Mouse (Mus musculus) intestine, embryonic 16.5 days (tissue): ENCODE results near the gene Acadvl. TPM values are rescaled to one million over a fixed set of nuclear protein-coding genes. Genes with fewer than 3 reads are reported as not detected.

Source experiments
- ATAC-seq: fragments of 200-750 bp; cut with Nextera tagmentation; 2 replicates; pipeline ENCODE4 v1.8.0; 2017; ENCODE audit warnings: moderate TSS enrichment, moderate library complexity
- H3K27ac ChIP-seq: fragments of 300-500 bp; sonication (generic); 2 replicates; pipeline ENCODE4 v1.5.1; 2014; ENCODE audit warnings: mild to moderate bottlenecking, low read length
- H3K27me3 ChIP-seq: fragments of 300-500 bp; sonication (generic); replicated peaks from 2 replicates; pipeline ENCODE4 v1.6.1; 2014; ENCODE audit warnings: low read length, control low read depth, mixed read lengths; ENCODE audit not compliant: control insufficient read depth, insufficient read depth
- H3K36me3 ChIP-seq: fragments of 300-500 bp; sonication (generic); 2 replicates; pipeline ENCODE4 v1.6.1; 2014; ENCODE audit warnings: low read length, control low read depth; ENCODE audit not compliant: control insufficient read depth, insufficient read depth
- H3K4me1 ChIP-seq: fragments of 300-500 bp; sonication (generic); 2 replicates; pipeline ENCODE4 v1.6.1; 2014; ENCODE audit warnings: low read length, control low read depth, mixed read lengths; ENCODE audit not compliant: control insufficient read depth, insufficient read depth
- H3K4me2 ChIP-seq: fragments of 300-500 bp; sonication (generic); 2 replicates; pipeline ENCODE4 v1.6.1; 2014; ENCODE audit warnings: low read depth, low read length, control low read depth
- H3K4me3 ChIP-seq: fragments of 300-500 bp; sonication (generic); 2 replicates; pipeline ENCODE4 v1.5.1; 2014; ENCODE audit warnings: mild to moderate bottlenecking, low read length
- H3K9ac ChIP-seq: fragments of 300-500 bp; sonication (generic); 2 replicates; pipeline ENCODE4 v1.6.1; 2014; ENCODE audit warnings: low read depth, low read length
- H3K9me3 ChIP-seq: fragments of 300-500 bp; sonication (generic); 2 replicates; pipeline ENCODE4 v1.6.1; 2016; ENCODE audit warnings: low read length, control low read depth; ENCODE audit not compliant: control insufficient read depth
- WGBS: fragments of 180-500 bp; shearing (Covaris S2); extraction: QIAGEN DNeasy Blood & Tissue Kit; methylation state at CpG from one replicate; pipeline ENCODE4 v1.1.7; 2014; 5-methylcytosine and 5-hydroxymethylcytosine counted together
- polyA plus RNA-seq: library from polyadenylated mRNA; unstranded; fragments of >200 nt; fragmentation: Nextera tagmentation; extraction: Ambion mirVana; gene quantifications from 2 replicates; pipeline ENCODE4 v1.2.1, GENCODE M21; 2015

Gene Acadvl
- polyA plus RNA-seq, 1 experiment from 2014 or later = 172 TPM

DNA sequence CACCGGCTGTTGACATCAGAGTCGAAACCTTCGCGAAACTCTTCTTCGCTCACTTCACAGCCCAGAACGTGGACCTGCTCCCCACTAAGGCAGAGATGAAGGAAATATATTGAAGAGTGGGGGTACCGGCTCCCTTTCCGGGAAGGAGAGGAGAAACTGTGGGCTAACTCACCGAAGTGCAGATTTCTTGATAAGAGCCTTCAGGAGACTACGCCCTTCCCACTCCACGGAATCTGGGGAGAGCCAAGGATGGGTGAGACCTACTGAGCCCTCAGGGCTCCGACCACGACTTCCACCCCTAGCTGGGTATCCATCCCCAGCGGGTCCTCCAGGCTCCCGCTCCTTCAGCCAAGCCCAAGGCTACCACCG is 35.4 kb downstream of the Acadvl start:
- peak overlapping the region; percentile 81 for H3K9ac ChIP-seq
- no peak for ATAC-seq
- peaks cover 9% of the 10 kb centered on the region for H3K36me3 ChIP-seq
- H3K27me3 ChIP-seq = no peaks in the 10 kb centered on the region
- H3K4me2 ChIP-seq = peak overlapping the region; percentile 84
- peak overlapping the region; percentile 100 for H3K4me3 ChIP-seq
- H3K4me1 ChIP-seq = peaks cover 24% of the 10 kb centered on the region
- H3K9me3 ChIP-seq = no peaks in the 10 kb centered on the region
- peak overlapping the region; percentile 100 for H3K27ac ChIP-seq
- WGBS = 1% methylated on average over 16 of the region's 16 CpGs

DNA sequence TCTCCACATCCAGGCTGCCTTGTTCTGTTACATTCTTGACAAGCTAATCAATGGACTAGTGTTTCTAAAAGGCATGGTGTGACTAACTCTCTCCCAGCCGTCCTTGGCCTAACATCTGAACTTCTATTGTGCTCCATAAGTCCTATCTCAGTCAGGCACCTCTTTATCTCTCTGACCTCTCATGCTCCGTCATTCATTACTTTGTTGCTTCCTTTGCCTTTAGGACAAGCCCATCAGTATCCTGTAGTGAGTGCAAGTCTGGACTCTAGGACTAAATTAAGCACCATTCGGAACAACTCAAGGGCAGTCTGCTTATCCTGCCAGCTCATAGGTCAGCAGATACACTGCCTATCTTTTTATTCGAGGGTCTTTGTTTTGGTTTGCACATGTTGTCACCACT is 38.9 kb downstream of the Acadvl start:
- H3K4me3 ChIP-seq = no peak overlapping the region
- no peak overlapping the region for H3K4me2 ChIP-seq
- H3K36me3 ChIP-seq = peaks cover 7% of the 10 kb centered on the region; the same call in 1 of the 2 replicates
- H3K9me3 ChIP-seq = no peaks in the 10 kb centered on the region
- no peak overlapping the region for H3K27ac ChIP-seq
- no peak for ATAC-seq
- H3K9ac ChIP-seq = no peak overlapping the region
- no peaks in the 10 kb centered on the region for H3K27me3 ChIP-seq
- peaks cover 7% of the 10 kb centered on the region for H3K4me1 ChIP-seq
- WGBS = 73% methylated on average over 4 of the region's 4 CpGs

DNA sequence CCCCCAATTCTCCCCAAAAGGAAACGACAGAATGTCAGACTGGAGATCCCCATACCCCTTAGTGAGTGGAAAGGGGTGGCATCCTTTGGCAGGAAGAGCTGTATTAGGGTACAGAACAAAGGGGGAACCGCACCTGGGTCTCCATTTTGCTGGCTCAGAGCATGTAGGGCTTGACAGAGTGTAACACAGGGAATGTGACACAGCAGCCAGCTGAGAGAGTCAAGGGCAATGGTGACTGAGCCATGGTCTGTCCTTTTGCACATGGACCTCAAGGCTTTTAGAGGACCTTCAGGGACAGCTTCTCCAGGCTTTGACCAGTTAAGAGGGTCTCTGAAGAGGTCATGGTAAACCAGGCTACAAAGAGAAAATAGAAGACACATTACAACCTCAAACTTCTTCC is 40.3 kb downstream of the Acadvl start:
- Histone ChIP-seq H3K4me3 (no peak overlapping the region), H3K27ac (no peak overlapping the region), H3K9me3 (no peaks in the 10 kb centered on the region), H3K36me3 (peaks cover 7% of the 10 kb centered on the region; the same call in 1 of the 2 replicates), H3K27me3 (no peaks in the 10 kb centered on the region), H3K4me2 (no peak overlapping the region), H3K4me1 (peaks cover 11% of the 10 kb centered on the region), H3K9ac (no peak overlapping the region)
- whole genome bisulfite sequencing = 93% methylated on average over 2 of the region's 2 CpGs
- ATAC-seq = no peak

DNA sequence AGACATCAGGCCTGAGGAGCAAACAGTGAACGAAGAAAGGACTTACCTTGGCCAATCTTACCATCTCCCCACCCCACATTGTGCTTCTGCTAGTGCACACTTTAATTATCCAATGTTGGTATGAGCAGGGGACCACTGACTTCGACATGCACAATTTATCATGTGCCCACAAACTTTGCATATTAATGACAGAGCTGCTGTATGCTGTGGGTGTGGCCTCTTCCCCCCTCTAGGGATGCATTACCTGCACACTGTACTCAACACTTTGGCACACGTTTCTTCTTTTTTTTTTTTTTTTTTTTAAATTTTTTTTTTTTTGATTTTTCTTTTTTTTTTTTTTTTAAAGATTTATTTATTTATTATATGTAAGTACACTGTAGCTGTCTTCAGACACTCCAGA is 44.4 kb downstream of the Acadvl start:
- 55% methylated on average over 3 of the region's 3 CpGs for whole genome bisulfite sequencing
- peaks cover 5% of the 10 kb centered on the region; the same call in 1 of the 2 replicates for H3K36me3 ChIP-seq
- peaks cover 9% of the 10 kb centered on the region for H3K4me1 ChIP-seq
- H3K9me3 ChIP-seq = no peaks in the 10 kb centered on the region
- H3K27ac ChIP-seq = peak overlapping the region; percentile 97
- H3K4me2 ChIP-seq = no peak overlapping the region
- no peak overlapping the region; the same call in 1 of the 2 replicates for H3K9ac ChIP-seq
- no peak overlapping the region for H3K4me3 ChIP-seq
- ATAC-seq = no peak
- 0 out of 2 replicates have a peak, but pooled peaks cover 3% of the 10 kb centered on the region for H3K27me3 ChIP-seq

DNA sequence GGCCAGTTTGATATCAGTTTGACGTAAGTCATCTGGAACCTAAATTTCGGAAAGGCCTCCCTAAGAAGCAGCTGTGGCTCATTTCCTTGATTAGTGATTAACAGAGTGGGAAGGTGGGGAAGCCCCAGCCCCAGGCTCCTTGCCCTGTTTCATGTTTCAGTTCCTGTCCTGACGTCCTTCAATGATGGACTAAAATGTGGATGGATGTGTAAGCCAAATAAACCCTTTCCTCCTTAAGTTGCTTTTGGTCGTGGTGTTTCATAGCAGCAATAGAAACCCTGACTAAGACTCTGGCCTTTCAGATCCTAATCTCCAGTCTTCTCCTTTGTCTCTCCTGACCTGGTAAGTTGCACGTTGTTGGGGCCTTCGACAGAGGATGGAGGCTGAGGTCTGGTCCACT is 45.0 kb downstream of the Acadvl start:
- Histone ChIP-seq H3K9me3 (no peaks in the 10 kb centered on the region), H3K4me2 (no peak overlapping the region), H3K27ac (peak overlapping the region; percentile 97), H3K9ac (no peak overlapping the region; the same call in 1 of the 2 replicates), H3K36me3 (peaks cover 5% of the 10 kb centered on the region; the same call in 1 of the 2 replicates), H3K27me3 (peaks cover 6% of the 10 kb centered on the region), H3K4me1 (peaks cover 12% of the 10 kb centered on the region), H3K4me3 (no peak overlapping the region)
- WGBS = 61% methylated on average over 6 of the region's 6 CpGs
- ATAC-seq = no peak

DNA sequence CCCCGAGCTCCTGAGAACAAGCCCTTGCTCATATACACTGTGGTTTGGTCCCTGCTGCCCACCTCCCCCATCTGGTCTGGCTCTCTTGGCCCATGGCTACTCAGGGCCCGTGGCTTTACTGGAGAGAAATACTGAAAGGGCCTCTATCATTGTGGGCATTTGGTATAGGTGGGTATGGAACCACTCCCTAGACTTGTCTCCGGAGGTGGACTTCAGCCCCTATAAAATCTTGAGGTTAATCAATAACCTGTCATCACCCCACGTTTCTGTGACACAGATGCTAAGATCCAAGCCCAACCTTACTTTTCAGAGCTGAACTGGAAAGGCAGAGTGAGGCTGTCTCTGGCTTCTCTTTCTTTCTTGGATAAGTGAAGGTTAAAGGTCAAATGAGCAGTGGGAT is 46.4 kb downstream of the Acadvl start:
- peaks cover 12% of the 10 kb centered on the region for H3K4me1 ChIP-seq
- H3K27me3 ChIP-seq = peaks cover 15% of the 10 kb centered on the region
- H3K36me3 ChIP-seq = 0 out of 2 replicates have a peak, but pooled peaks cover 2% of the 10 kb centered on the region
- peak; percentile 66 for ATAC-seq
- peak overlapping the region; percentile 58 for H3K9ac ChIP-seq
- WGBS = 52% methylated on average over 4 of the region's 4 CpGs
- no peaks in the 10 kb centered on the region for H3K9me3 ChIP-seq
- H3K4me2 ChIP-seq = peak overlapping the region; percentile 50; the same call in 1 of the 2 replicates
- H3K4me3 ChIP-seq = peak overlapping the region; percentile 62
- H3K27ac ChIP-seq = peak overlapping the region; percentile 97

DNA sequence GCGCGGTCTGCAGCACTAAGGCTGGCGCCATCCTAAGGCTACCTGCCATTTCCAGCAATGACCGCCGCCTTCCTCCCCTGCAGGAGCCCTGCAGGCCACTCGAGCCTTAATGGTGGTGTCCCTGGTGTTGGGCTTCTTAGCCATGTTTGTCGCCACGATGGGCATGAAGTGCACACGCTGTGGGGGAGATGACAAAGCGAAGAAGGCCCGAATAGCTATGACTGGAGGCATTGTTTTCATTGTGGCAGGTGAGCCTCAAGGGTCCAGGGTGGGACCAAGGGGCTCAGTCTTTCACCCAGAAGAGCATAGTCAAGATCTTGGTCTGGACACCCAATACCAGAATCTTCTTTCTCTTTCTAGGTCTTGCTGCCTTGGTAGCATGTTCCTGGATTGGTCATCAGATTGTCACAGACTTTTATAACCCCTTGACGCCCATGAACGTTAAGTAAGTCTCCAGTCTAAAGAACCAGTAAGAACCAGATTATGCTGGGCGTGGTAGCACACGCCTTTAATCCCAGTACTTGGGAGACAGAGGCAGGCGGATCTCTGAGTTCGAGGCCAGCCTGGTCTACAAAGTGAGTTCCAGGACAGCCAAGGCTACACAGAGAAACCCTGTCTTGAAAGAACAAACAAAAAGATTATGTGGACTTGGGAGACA is 48.2 kb downstream of the Acadvl start:
- Histone ChIP-seq H3K36me3 (0 out of 2 replicates have a peak, but pooled peaks cover 2% of the 10 kb centered on the region), H3K4me2 (peak overlapping the region; percentile 50), H3K27ac (peak overlapping the region; percentile 97), H3K9me3 (no peaks in the 10 kb centered on the region), H3K4me3 (peak overlapping the region; percentile 62), H3K9ac (peak overlapping the region; percentile 81), H3K4me1 (peaks cover 12% of the 10 kb centered on the region), H3K27me3 (peaks cover 15% of the 10 kb centered on the region)
- 28% methylated on average over 17 of the region's 17 CpGs for WGBS
- no peak for ATAC-seq

DNA sequence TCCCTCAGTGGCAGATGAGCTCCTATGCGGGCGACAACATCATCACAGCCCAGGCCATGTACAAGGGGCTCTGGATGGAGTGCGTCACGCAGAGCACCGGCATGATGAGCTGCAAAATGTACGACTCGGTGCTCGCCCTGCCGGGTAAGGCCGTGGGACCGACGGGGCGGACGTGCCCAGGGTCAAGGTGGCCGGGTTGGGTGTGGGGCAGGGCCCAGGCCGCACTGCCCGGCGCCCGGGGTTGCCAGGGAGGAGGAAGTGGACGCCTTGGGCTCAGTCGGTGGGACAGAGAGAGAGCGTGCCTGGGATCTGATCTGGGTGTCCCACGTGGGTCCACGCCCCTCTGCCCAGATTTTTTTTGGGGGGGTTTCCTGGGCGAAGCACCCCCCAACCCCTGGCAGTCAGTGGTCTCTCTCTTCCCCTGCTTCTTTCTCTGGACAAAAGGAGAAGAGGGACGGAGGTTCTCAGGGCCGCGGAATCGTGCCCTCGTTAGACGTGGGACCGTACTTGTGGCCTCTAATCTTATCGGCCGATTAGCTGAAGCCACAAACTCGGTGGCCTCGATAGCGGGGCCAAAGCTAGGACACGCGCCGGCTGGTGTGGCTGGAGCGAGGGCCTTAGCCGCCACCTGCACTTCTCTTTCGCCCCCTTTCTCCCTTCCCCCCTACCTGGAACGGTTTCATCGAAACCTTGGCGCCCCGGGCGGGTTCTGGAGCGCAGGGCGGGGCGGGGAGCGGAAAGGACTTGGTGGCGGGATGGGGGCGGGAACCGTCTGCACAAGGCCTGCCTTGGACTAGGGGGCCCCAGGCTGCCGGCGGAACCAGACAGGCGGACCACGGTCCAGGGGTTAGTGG is 49.0 kb downstream of the Acadvl start:
- peak overlapping the region; percentile 50 for H3K4me2 ChIP-seq
- H3K27ac ChIP-seq = peak overlapping the region; percentile 97
- WGBS = 1% methylated on average over 55 of the region's 59 CpGs
- H3K36me3 ChIP-seq = no peaks in the 10 kb centered on the region
- peak overlapping the region; percentile 62 for H3K4me3 ChIP-seq
- peak; percentile 73 for ATAC-seq
- peak overlapping the region; percentile 81 for H3K9ac ChIP-seq
- peaks cover 15% of the 10 kb centered on the region for H3K27me3 ChIP-seq
- peaks cover 12% of the 10 kb centered on the region for H3K4me1 ChIP-seq
- no peaks in the 10 kb centered on the region for H3K9me3 ChIP-seq

DNA sequence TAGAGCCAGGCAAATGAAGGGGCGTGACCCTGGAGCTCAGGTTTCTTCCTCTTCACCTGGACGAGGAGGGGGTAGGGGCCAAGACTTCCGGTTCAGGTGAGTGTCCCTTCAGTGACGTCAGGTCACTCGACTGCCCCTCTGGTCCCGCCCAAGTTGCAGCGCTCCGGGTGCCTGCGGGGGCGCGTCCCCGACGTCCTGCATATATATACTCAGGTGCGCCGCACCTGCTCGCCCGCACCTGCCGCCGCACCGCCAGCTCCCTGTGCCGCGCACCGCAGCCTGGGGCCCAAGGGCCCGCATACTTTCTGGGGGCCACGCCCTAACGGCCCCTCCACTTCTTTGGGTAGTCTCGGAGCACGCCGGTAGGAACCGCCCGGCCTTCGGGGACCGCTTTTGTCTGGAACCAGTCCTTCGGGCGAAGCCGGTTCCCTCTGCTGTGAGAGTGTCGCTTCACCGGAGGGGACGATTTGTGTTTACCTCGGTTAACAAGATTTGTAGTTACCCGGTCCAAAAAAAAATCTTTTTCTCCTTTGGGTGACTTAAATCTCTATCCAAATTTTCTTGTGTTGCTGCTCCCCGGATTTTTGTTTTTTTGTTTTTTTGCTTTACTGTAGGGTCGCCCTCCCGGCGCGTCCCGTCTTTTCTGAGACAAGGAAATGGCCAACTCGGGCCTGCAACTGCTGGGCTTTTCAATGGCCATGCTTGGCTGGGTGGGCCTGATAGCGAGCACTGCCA is 49.8 kb downstream of the Acadvl start:
- H3K27me3 ChIP-seq = peaks cover 15% of the 10 kb centered on the region
- peak; percentile 68 for ATAC-seq
- WGBS = 2% methylated on average over 49 of the region's 49 CpGs

More for the DNA sequence above, 49.8 kb downstream of the Acadvl start:
- H3K9ac ChIP-seq = peak overlapping the region; percentile 81
- peaks cover 14% of the 10 kb centered on the region for H3K4me1 ChIP-seq
- no peaks in the 10 kb centered on the region for H3K36me3 ChIP-seq
- peak overlapping the region; percentile 50; the same call in 1 of the 2 replicates for H3K4me2 ChIP-seq
- peak overlapping the region; percentile 62 for H3K4me3 ChIP-seq
- H3K9me3 ChIP-seq = no peaks in the 10 kb centered on the region
- peak overlapping the region; percentile 97 for H3K27ac ChIP-seq
